ENCODE assay signal across 10 mouse cellular contexts in genomic region chrX:51913247-51913646, GRCm38 (mm10). TPM values are rescaled to one million over a fixed set of nuclear protein-coding genes. Genes with fewer than 3 reads are reported as not detected.
DNase-seq lines count a peak whose midpoint lies in the region; ATAC-seq and TF ChIP-seq lines count a peak whose summit lies in the region.
"Had no signal": no experiment of that assay in that cellular context is flagged by ENCODE, and none has a peak within 500 bp of the region (broad histone marks: within the 10 kb centered on the region; RNA-seq: fewer than 3 reads in every experiment).

No protein-coding gene starts in this region.

- DNase-seq in thymus, postnatal 0 days (ENCODE audit: low spot score): peak; percentile 6
- DNase-seq in thymus, adult 18-20 months: no peak
- peak; percentile 47 to 61 for DNase-seq in cerebellum, postnatal 36 days
- DNase-seq in gastrocnemius, adult 8-10 months (ENCODE audit: low spot score in 2 of 2): peak; percentile 14 to 25
- peak; percentile 81 for DNase-seq in kidney, postnatal 10 days
- DNase-seq in limb, embryonic 14.5 days (ENCODE audit: low spot score): peak; percentile 81
- DNase-seq in ovary, postnatal 14 days (ENCODE audit: low spot score): peak; percentile 55

- ATAC-seq in limb, embryonic 14.5 days (ENCODE audit: low FRiP score, low read depth): peak; percentile 80; the same call in 1 of the 2 replicates
- ATAC-seq in erythroblast, adult 5-6 weeks (replicated peaks; ENCODE audit: low FRiP score, poor library complexity, severe bottlenecking): no peak

- H3K9me3 ChIP-seq in limb, embryonic 14.5 days (ENCODE audit: control insufficient read depth, low read length): no peaks in the 10 kb centered on the region
- H3K9me3 ChIP-seq: midbrain, embryonic 12.5 days had no signal

- H3K27me3 ChIP-seq in limb, embryonic 14.5 days (ENCODE audit: control insufficient read depth, insufficient read depth, low read length): no peaks in the 10 kb centered on the region
- H3K27me3 ChIP-seq: midbrain, embryonic 12.5 days had no signal

- TF ChIP-seq POLR2A in limb, embryonic 14.5 days (IDR thresholded peaks at IDR 0.05; ENCODE audit: borderline replicate concordance, extremely low read depth, insufficient read depth, insufficient read length): no peak

- H3K27ac ChIP-seq in limb, embryonic 14.5 days (replicated peaks; ENCODE audit: low read depth, low read length): no peak overlapping the region
- H3K27ac ChIP-seq: midbrain, embryonic 12.5 days had no signal

- no peaks in the 10 kb centered on the region for H3K36me3 ChIP-seq in limb, embryonic 14.5 days (ENCODE audit: control insufficient read depth, insufficient read depth, low read length)
- H3K36me3 ChIP-seq: midbrain, embryonic 12.5 days had no signal

- H3K4me1 ChIP-seq in limb, embryonic 14.5 days (ENCODE audit: control insufficient read depth, insufficient read depth, low read length): peaks cover 4% of the 10 kb centered on the region
- H3K4me1 ChIP-seq: midbrain, embryonic 12.5 days had no signal

- WGBS in limb, embryonic 14.5 days: 14% methylated on average over 4 of the region's 4 CpGs

- no peak overlapping the region for H3K9ac ChIP-seq in limb, embryonic 14.5 days (ENCODE audit: low read depth, low read length, severe bottlenecking)
- H3K9ac ChIP-seq: midbrain, embryonic 12.5 days had no signal

- H3K4me3 ChIP-seq in limb, embryonic 14.5 days (replicated peaks; ENCODE audit: low read length): no peak overlapping the region
- H3K4me3 ChIP-seq: midbrain, embryonic 12.5 days had no signal

- no peak overlapping the region for H3K4me2 ChIP-seq in limb, embryonic 14.5 days (replicated peaks; ENCODE audit: low read depth, low read length, severe bottlenecking)
- H3K4me2 ChIP-seq: midbrain, embryonic 12.5 days had no signal

RNA-seq across cellular contexts. Expression of gene 1700080O16Rik, which starts 59.3 kb away (rescaled TPM):
- not detected in 2 replicates for polyA plus RNA-seq in thymus, postnatal 0 days (2015; fragmentation: Nextera tagmentation; extraction: Ambion mirVana)
- total RNA-seq in gastrocnemius, adult 8-10 months (2022): not detected
- not detected in 2 replicates for polyA plus RNA-seq in limb, embryonic 14.5 days (2012; rRNA removed)
- not detected in 2 replicates for polyA plus RNA-seq in limb, embryonic 14.5 days (2014; fragmentation: Nextera tagmentation; extraction: Ambion mirVana)
- total RNA-seq in erythroblast, adult 5-6 weeks (2015; ENCODE audit: low replicate concordance): not detected in 2 replicates
- not detected in 2 replicates for total RNA-seq in erythroblast, adult 5-6 weeks (2017; ENCODE audit: low replicate concordance)
- total RNA-seq: adrenal gland, postnatal 4 days had no signal
- polyA plus RNA-seq: midbrain, embryonic 12.5 days had no signal

Comparison
In these comparisons a context has a peak if more than half of its experiments do, and no peak if none do; other contexts are left out.
1. DNase-seq: peak in thymus, postnatal 0 days (single experiment), cerebellum, postnatal 36 days (2 of 2), gastrocnemius, adult 8-10 months (2 of 2), kidney, postnatal 10 days (single experiment), limb, embryonic 14.5 days (single experiment) and ovary, postnatal 14 days (single experiment); none in thymus, adult 18-20 months (0 of 2).